Mouse (Mus musculus) heart, embryonic 11.5 days (tissue): ENCODE results near the gene Wwc2. TPM values are rescaled to one million over a fixed set of nuclear protein-coding genes. Genes with fewer than 3 reads are reported as not detected.

ENCODE experiments used
- ATAC-seq: fragments of 200-750 bp; cut with Nextera tagmentation; replicated peaks from 2 replicates; pipeline ENCODE4 v1.8.0; 2017; ENCODE audit warnings: moderate library complexity; ENCODE audit not compliant: insufficient number of reproducible peaks, low FRiP score, low TSS enrichment
- H3K27ac ChIP-seq: fragments of 300-500 bp; sonication (generic); 2 replicates; pipeline ENCODE4 v1.5.1; 2014; ENCODE audit warnings: mild to moderate bottlenecking, low read depth, low read length
- H3K27me3 ChIP-seq: fragments of 300-500 bp; sonication (generic); 2 replicates; pipeline ENCODE4 v1.6.1; 2014; ENCODE audit warnings: mild to moderate bottlenecking, low read length, mixed read lengths; ENCODE audit not compliant: control insufficient read depth, insufficient read depth
- H3K36me3 ChIP-seq: fragments of 300-500 bp; sonication (generic); 2 replicates; pipeline ENCODE4 v1.6.1; 2014; ENCODE audit warnings: mild to moderate bottlenecking, low read length, moderate library complexity, mixed read lengths; ENCODE audit not compliant: control insufficient read depth, insufficient read depth
- H3K4me1 ChIP-seq: fragments of 300-500 bp; sonication (generic); 2 replicates; pipeline ENCODE4 v1.6.1; 2014; ENCODE audit warnings: low read length; ENCODE audit not compliant: control insufficient read depth, insufficient read depth
- H3K4me2 ChIP-seq: fragments of 300-500 bp; sonication (generic); 2 replicates; pipeline ENCODE4 v1.6.1; 2014; ENCODE audit warnings: mild to moderate bottlenecking, moderate library complexity
- H3K4me3 ChIP-seq: fragments of 300-500 bp; sonication (generic); 2 replicates; pipeline ENCODE4 v1.5.1; 2014; ENCODE audit warnings: low read depth, low read length
- H3K9ac ChIP-seq: fragments of 300-500 bp; sonication (generic); 2 replicates; pipeline ENCODE4 v1.6.1; 2014; ENCODE audit warnings: mild to moderate bottlenecking, low read depth, low read length, moderate library complexity
- H3K9me3 ChIP-seq: fragments of 300-500 bp; sonication (generic); replicated peaks from 2 replicates; pipeline ENCODE4 v1.6.1; 2016; ENCODE audit warnings: low read length; ENCODE audit not compliant: control insufficient read depth
- WGBS: fragments of 180-500 bp; shearing (Covaris S2); extraction: QIAGEN DNeasy Blood & Tissue Kit; methylation state at CpG from one replicate; pipeline ENCODE4 v1.1.7; 2014; ENCODE audit not compliant: insufficient replicate concordance; 5-methylcytosine and 5-hydroxymethylcytosine counted together
- polyA plus RNA-seq: library from polyadenylated mRNA; unstranded; fragments of >200 nt; fragmentation: Nextera tagmentation; extraction: Ambion mirVana; gene quantifications from 2 replicates; pipeline ENCODE4 v1.2.1, GENCODE M21; 2014

Gene Wwc2
- polyA plus RNA-seq, 1 experiment from 2014 or later, result 14.8 TPM

GRCm38 (mm10) chr8:47985644-47986043 lies 5.1 kb downstream of the Wwc2 start:
- ATAC-seq, result no peak
- no peak overlapping the region for H3K4me2 ChIP-seq
- 59% methylated on average over 10 of the region's 10 CpGs for WGBS

GRCm38 (mm10) chr8:47985243-47985642 lies 5.5 kb downstream of the Wwc2 start:
- ATAC-seq, result no peak
- Histone ChIP-seq H3K27me3 (no peaks in the 10 kb centered on the region), H3K4me3 (no peak overlapping the region), H3K4me2 (no peak overlapping the region), H3K9ac (no peak overlapping the region), H3K27ac (no peak overlapping the region), H3K4me1 (peaks cover 25% of the 10 kb centered on the region), H3K36me3 (no peaks in the 10 kb centered on the region), H3K9me3 (no peaks in the 10 kb centered on the region)

More at GRCm38 (mm10) chr8:47985644-47986043, 5.1 kb downstream of the Wwc2 start:
- Histone ChIP-seq H3K9me3 (no peaks in the 10 kb centered on the region), H3K4me3 (no peak overlapping the region), H3K9ac (no peak overlapping the region), H3K4me1 (peaks cover 25% of the 10 kb centered on the region), H3K27ac (no peak overlapping the region), H3K36me3 (no peaks in the 10 kb centered on the region), H3K27me3 (no peaks in the 10 kb centered on the region)

GRCm38 (mm10) chr8:47981075-47981474 lies 9.6 kb downstream of the Wwc2 start:
- H3K4me2 ChIP-seq, result no peak overlapping the region
- no peaks in the 10 kb centered on the region for H3K9me3 ChIP-seq
- WGBS, result 77% methylated on average over 6 of the region's 6 CpGs
- H3K36me3 ChIP-seq, result no peaks in the 10 kb centered on the region
- H3K27ac ChIP-seq, result no peak overlapping the region
- no peaks in the 10 kb centered on the region for H3K27me3 ChIP-seq
- no peak for ATAC-seq
- H3K4me3 ChIP-seq, result no peak overlapping the region
- H3K9ac ChIP-seq, result no peak overlapping the region
- peaks cover 4% of the 10 kb centered on the region; the same call in 1 of the 2 replicates for H3K4me1 ChIP-seq

DNA sequence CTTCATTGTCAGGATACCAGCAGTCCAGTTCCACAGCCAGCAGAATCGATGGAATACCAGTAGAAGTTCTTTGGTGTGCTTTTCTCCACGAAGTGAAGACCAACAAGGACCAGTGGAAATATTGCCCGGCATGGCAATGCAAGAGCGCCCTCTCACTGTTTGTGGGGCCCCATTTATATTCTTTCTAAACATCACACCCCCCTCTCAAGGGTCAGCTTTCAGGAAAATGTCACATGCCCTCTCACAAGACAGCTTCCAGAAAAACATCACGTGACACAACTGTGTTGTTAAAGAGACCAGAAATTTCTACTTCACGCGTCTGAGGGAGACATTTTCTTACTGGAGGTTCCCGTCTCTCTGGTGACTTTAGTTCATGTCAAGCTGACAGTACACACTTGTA lies 10.8 kb downstream of the Wwc2 start:
- Histone ChIP-seq H3K9me3 (no peaks in the 10 kb centered on the region), H3K4me1 (peaks cover 5% of the 10 kb centered on the region), H3K4me2 (no peak overlapping the region), H3K4me3 (no peak overlapping the region), H3K27ac (no peak overlapping the region), H3K36me3 (no peaks in the 10 kb centered on the region), H3K27me3 (no peaks in the 10 kb centered on the region), H3K9ac (no peak overlapping the region)
- ATAC-seq, result no peak
- WGBS, result 77% methylated on average over 8 of the region's 8 CpGs

- Histone ChIP-seq H3K27ac (no peak overlapping the region), H3K4me1 (peaks cover 10% of the 10 kb centered on the region), H3K4me2 (no peak overlapping the region), H3K27me3 (no peaks in the 10 kb centered on the region), H3K9ac (no peak overlapping the region), H3K9me3 (no peaks in the 10 kb centered on the region), H3K4me3 (no peak overlapping the region), H3K36me3 (no peaks in the 10 kb centered on the region)
- no peak for ATAC-seq
- WGBS, result 75% methylated on average over 6 of the region's 6 CpGs
These were observed 12.0 kb downstream of the Wwc2 start for GRCm38 (mm10) chr8:47978755-47979154.

DNA sequence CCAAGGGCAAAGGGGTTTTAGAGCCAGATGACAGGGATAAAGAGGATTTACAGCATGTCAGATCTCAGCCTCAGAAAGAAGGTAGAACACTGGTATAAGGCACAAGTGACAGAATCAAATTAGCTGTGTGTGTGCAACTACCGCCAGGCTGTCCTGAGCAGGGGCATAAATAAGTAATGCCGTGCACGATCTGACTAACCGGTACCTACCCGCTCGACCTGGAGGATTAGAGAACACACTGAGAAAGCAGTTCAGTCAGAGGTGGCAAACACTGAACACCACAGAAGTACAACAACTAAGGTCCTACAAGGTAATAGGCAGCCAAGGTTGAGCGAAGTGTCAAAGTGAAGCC lies 15.8 kb downstream of the Wwc2 start:
- Histone ChIP-seq H3K4me1 (peaks cover 17% of the 10 kb centered on the region), H3K9ac (peak overlapping the region; percentile 68), H3K27ac (peak overlapping the region; percentile 70), H3K36me3 (no peaks in the 10 kb centered on the region; the same call in 1 of the 2 replicates), H3K4me2 (peak overlapping the region; percentile 71), H3K4me3 (peak overlapping the region; percentile 46), H3K9me3 (no peaks in the 10 kb centered on the region), H3K27me3 (no peaks in the 10 kb centered on the region)
- ATAC-seq, result peak; percentile 18; the same call in 1 of the 2 replicates
- WGBS, result 46% methylated on average over 7 of the region's 7 CpGs

- H3K36me3 ChIP-seq, result no peaks in the 10 kb centered on the region; the same call in 1 of the 2 replicates
- WGBS, result 16% methylated on average over 20 of the region's 20 CpGs
- peak; percentile 51 for ATAC-seq
- H3K4me2 ChIP-seq, result peak overlapping the region; percentile 71
- peak overlapping the region; percentile 46 for H3K4me3 ChIP-seq
- peaks cover 22% of the 10 kb centered on the region for H3K4me1 ChIP-seq
- H3K27me3 ChIP-seq, result no peaks in the 10 kb centered on the region
- peak overlapping the region; percentile 68 for H3K9ac ChIP-seq
- H3K27ac ChIP-seq, result peak overlapping the region; percentile 70
- H3K9me3 ChIP-seq, result no peaks in the 10 kb centered on the region
These were observed 16.4 kb downstream of the Wwc2 start for GRCm38 (mm10) chr8:47974138-47974962.

DNA sequence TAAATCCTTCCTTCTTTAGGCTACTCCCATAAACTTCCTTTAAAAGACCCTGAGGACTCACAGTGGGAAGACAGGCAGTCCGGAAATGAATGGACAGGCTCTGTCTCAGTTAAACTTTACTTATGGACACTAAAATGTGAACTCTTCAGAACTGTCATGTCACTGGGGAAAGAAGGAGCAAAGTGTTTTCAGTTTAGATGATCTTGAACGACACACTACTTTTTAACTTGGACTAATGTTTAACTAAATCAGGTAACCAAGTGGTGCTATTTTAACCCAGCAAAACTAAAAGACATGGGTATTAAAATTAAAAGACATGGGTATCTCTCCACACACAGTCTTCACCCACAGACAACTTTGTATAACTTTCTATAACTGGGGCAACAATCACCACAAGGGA lies 19.6 kb downstream of the Wwc2 start:
- Histone ChIP-seq H3K9ac (no peak overlapping the region), H3K9me3 (no peaks in the 10 kb centered on the region), H3K27me3 (no peaks in the 10 kb centered on the region), H3K36me3 (no peaks in the 10 kb centered on the region; the same call in 1 of the 2 replicates), H3K4me1 (peaks cover 30% of the 10 kb centered on the region), H3K4me2 (no peak overlapping the region), H3K27ac (peak overlapping the region; percentile 68), H3K4me3 (no peak overlapping the region)
- no peak for ATAC-seq
- 78% methylated on average over 2 of the region's 2 CpGs for WGBS

- H3K27ac ChIP-seq, result peak overlapping the region; percentile 68
- H3K4me2 ChIP-seq, result peak overlapping the region; percentile 20; the same call in 1 of the 2 replicates
These were observed 20.1 kb downstream of the Wwc2 start for GRCm38 (mm10) chr8:47970576-47970975.

More at GRCm38 (mm10) chr8:47970576-47970975, 20.1 kb downstream of the Wwc2 start:
- Histone ChIP-seq H3K27me3 (no peaks in the 10 kb centered on the region), H3K9ac (no peak overlapping the region), H3K36me3 (no peaks in the 10 kb centered on the region; the same call in 1 of the 2 replicates), H3K9me3 (no peaks in the 10 kb centered on the region), H3K4me1 (peaks cover 30% of the 10 kb centered on the region), H3K4me3 (no peak overlapping the region)
- WGBS, result 44% methylated on average over 5 of the region's 5 CpGs
- no peak for ATAC-seq
